Mouse (Mus musculus) B cell, adult 62 days (primary cell): ENCODE results near the gene Spam1. TPM values are rescaled to one million over a fixed set of nuclear protein-coding genes. Genes with fewer than 3 reads are reported as not detected.

Experiments used
- total RNA-seq: library from RNA; stranded (reverse); gene quantifications from 4 replicates; pipeline ENCODE4 v1.2.4, GENCODE M21; 2023

Gene Spam1
- not detected in 4 replicates for total RNA-seq

GRCm38 (mm10) chr6:24790888-24791287, at the start of gene Spam1:
TSS of gene Spam1 (plus strand) at chr6:24791188.

DNA sequence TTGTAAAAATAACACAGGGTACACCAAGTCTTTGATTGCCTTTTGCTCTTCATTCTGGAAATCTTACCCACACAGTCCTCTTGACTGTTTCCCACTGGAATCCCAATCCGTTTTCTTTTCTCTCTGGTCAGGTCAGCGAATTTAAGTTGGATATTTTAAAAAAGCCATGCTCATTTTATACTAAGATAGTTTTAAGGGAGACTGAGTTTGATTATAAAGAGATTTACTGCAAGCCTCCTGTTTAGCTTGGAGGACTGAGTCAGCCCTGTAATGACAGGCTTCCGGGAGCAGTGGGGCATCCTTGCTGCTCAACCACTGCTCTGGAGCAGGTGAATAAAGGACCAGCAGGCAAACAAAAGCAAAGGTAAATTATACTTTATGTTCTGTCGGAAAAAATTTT, 43.0 kb upstream of the Spam1 start, which contains the start of gene Hyal4:
Hyal4 (plus strand) TSS at position 301 of the 400 bp plus-strand sequence.

Other genes with a start within 250 kb of the Spam1 start
- not detected in 4 replicates for gene Lmod2, start 193.4 kb upstream of the Spam1 start, total RNA-seq
- 39.6 to 51.8 TPM (median 44.0 TPM) in 4 replicates for gene Wasl, start 126.2 kb upstream of the Spam1 start, total RNA-seq
- gene Hyal6, start 57.9 kb upstream of the Spam1 start, total RNA-seq = not detected in 4 replicates
- gene Hyal4, start 42.9 kb upstream of the Spam1 start, total RNA-seq = not detected in 4 replicates
- not detected in 4 replicates for gene Hyal5, start 66.8 kb downstream of the Spam1 start, total RNA-seq
- gene Tmem229a, start 165.1 kb downstream of the Spam1 start, total RNA-seq = not detected in 4 replicates